Mouse (Mus musculus): Measurements from ENCODE around the gene H2-DMb1.
A peak's percentile ranks its signal among the peaks of the same experiment; 100 is the strongest.

Gene H2-DMb1

DNA sequence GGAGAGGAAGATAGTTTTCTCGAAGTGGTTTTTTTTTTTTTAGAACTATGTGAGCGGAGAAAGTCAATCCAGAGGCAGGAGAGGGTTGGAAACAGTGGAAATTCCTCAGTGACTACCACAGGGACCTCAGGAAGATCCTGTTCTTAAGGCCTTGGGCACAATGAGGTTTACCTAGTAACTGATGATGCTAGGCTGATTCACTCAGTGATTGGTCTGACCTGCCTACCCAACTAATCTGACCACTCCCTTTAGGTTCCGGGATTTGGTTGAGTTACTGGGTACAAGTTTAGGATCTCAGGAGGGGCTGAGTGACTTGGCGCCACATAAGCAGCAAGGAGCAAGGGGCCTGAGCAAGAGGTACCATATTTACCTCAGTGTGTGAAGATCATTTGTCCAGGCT is at the start of gene H2-DMb1:
Gene H2-DMb1 (plus strand): TSS at position 150 of the 400 bp plus-strand sequence.
- DNase-seq (ENCODE audit: low spot score) = peak; percentile 34

DNA sequence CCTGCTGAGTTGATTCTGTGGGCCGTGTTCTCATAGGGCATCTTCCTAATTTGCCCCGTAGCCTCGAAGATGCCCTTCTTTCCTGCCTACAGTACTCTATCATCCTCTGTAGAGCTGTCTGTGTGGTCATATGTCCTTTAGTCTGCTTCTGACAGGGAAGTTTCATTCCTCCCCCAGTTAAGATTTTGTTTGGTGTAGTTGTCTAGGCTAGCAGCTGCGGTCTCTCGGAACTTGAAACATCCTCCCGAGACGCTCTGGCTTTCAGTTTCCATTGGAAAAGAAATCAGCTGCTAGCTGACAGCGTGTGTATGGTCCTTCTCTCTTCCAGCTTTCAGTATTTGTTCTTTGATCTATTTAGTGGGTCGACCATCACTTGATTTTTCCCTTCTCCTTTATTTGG is 48.1 kb upstream of the H2-DMb1 start:
- DNase-seq (ENCODE audit: low spot score) = no peak

DNA sequence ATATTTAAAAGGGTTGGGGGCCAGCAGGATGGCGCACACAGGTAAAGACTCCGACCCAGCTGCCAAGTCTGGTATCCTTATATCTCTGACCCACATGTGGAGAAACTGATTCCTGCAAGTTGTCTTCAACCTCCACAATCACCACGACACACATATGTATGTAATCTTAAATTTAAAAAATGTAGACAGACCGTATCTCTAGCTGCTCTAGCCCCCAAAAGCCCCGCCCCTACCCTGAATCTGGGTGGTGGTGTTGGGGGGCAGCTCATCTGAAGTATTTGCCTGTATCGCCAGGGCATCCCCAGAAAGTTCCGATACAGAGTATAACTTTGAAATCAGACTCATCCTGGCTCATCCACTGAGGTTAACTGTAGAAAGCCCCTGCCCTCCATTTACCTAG is 46.3 kb upstream of the H2-DMb1 start:
- no peak for DNase-seq (ENCODE audit: low spot score)

DNA sequence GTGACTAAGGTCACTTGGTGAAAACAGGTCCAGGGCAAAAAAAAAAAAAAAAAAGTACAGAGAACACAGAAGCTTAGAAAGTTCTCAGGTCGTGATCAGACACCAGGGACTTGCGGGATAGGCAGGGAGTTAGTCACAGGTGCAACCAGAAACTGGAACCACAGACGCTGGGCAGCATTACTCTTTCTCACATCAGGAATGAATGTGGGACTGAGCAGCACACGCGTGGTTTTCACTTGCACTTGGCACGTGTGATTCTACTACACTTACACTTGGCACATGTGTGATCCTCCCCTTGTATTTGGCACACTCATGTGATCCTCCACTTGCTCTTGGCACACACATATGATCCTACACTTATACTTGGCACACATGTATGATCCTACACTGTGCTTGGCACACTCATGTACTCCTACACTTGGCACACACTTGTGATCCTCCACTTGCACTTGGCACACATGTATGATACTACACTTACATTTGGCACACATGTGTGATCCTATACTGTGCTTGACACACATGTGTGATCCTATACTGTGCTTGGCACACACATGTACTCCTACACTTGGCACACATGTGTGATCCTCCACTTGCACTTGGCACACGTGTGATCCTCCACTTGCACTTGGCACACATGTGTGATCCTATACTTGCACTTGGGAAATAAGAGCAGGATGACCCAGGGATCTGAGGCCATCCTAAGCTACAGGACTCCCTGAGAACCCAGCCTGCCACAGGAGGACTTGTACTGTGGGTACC is 45.6 kb upstream of the H2-DMb1 start:
- no peak for DNase-seq (ENCODE audit: low spot score)

DNA sequence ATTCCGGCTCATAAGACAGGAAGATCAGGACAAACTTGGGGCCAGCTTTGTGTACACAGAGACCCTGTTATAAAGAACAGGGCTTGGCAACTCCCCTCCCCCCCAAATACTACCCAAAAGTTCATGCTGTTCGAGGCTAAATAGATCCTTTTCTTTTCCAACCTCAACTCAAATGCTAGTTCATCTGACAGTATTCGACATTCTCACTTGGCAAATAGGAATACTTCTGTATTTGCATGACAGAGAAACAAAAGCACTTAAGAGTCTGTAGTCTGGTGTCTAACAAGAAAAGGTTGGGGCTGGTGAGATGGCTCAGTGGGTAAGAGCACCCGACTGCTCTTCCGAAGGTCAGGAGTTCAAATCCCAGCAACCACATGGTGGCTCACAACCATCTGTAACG is 44.4 kb upstream of the H2-DMb1 start:
- no peak for DNase-seq (ENCODE audit: low spot score)

DNA sequence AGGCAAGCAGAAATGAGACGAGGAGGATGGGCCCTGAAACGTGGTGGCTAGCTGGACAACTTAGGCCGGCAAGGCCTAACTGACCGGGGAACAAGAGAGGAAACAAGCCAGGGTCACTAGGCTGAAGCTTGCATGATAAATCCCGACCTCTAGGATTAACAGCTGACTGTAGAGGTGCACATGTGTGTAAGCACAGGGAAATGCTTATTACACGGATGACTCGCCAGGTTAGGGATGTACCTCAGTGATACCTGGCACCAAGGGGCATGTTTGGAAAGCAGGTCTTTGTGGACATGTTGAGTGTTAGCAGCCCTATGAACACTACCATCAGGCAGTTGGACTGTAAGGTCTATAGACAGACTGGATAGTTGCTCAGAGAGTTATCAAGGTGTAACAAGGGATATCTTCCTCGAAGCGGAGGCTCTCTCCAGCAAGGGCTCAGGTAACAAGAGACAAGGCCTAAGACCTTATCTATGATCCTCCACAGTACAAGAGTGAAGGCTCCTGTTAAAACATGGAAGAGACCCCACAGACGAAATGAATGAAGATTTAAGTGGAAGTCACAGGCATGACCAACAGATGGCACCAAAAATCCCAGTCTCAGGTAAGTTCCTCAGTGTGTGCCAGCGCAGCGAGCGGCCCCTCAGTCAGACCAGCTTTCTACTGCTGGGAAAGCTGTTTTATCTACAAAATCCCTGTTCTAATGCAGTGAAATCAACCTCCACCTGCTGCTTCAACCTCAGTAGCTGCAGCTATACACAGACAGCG is 43.6 kb upstream of the H2-DMb1 start:
- no peak for DNase-seq (ENCODE audit: low spot score)

DNA sequence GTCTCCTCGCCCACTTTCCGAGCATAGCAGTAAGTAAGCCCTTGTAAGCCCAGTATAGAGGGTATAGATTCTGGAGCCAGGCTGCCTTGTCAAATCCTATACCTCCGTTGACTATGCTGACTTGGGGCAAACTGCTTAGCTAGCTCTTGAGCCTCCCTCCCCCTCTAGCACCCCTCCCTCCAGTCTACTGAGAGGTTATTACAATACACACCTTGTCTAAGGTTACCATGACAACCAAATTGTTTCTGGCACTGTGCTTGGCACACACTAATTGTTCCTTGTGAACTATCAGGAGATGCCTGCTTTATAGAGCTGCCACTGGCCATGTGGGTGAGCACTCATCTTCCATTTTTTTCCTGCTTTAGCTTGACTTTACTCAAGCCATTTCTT is 43.1 kb upstream of the H2-DMb1 start:
- DNase-seq (ENCODE audit: low spot score) = no peak

DNA sequence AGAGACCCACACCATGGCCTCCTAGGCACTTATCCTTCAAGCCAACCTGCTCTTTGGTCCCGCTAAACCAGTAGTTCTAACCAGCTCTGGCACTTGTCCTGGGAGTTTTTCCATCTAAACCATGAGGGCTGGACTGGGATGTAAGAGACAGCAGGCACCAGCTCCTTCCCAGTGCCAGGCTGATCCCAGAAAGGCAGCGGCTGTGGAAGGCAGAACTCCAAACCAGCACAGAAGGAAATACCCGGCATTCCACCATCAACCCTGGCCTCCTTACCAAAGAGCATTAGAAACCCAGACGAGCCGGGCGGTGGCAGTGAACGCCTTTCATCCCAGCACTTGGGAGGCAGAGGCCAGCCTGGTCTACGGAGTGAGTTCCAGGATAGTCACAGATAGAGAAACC is 42.6 kb upstream of the H2-DMb1 start:
- no peak for DNase-seq (ENCODE audit: low spot score)

DNA sequence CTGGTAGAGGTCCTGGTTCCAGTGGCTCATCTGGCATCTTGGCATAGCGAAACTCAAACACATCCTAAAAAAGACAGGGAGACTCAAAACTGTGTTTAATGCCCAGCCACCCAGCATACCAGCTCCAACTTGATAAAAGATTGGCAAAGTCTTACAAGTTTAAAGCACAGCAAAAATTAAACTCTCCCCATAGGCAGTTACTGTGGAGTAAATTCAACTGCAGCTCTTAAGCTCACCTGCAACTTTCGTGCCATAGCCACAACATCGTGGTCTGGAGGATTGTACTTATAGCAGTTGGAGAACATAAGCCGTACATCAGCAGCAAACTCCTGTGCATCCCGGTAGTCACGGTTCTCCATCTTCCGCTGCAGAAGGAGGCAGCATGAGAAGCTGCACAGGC is 38.8 kb upstream of the H2-DMb1 start:
- DNase-seq (ENCODE audit: low spot score) = no peak

DNA sequence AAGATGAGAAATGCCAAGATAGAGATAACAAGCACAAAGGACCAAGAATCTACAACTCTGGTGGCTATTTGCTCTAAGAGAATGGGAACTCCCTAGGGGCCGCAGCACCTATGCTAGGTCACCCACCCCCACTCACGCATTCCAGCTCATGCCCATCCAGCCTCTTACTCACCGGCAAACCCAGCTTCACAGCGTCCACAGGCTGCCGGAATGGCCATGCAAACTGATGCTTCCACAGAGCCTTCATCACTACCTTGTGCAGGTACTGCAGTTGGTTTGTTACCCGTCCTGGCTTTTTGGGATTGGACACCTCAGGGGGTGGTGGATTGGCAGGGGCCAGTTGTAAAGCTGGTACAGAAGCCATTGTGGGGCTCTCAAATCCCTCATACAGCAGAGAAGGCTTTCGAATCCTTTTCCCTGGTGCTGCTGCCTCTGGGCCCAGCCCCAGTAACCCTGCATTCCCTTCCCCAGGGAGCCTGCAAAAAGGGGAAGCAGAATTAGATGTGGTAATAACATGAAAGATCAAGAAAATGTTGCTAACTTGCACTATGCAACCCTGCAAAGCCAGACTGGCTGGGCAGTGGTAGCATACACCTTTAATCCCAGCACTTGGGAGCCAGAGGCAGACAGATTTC is 36.0 kb upstream of the H2-DMb1 start:
- no peak for DNase-seq (ENCODE audit: low spot score)

DNA sequence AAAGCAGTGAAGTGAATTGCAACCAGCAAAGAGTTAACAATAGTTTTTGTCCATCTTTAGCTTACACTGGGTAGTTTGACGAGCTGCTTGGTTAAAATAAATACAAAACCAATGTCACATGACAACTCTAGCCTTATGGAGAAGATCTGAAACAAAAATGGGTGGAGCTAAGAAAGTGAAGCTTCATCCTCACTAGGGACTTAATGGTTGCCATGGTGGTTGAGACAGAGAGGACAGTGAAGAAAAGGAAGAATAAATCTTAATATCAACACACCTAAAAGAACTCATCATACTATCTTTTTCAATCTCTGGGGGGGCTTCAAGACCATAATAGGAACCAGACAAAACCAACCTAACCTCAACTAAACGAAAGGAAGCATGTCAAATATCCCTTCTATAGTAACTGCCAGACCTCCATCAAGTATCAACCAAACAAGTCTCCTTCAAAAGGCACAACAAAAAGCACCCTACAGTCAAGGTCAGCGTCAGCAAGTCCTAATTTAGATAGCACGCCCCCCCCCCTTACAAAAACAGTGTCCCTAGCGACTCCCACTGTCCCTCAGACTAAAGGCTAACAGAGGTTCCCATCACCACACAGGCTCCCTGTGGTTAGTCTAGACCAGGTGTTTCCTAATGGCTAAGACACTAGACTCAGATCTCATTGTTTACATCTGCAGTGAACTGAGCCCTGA is 35.3 kb upstream of the H2-DMb1 start:
- no peak for DNase-seq (ENCODE audit: low spot score)

DNA sequence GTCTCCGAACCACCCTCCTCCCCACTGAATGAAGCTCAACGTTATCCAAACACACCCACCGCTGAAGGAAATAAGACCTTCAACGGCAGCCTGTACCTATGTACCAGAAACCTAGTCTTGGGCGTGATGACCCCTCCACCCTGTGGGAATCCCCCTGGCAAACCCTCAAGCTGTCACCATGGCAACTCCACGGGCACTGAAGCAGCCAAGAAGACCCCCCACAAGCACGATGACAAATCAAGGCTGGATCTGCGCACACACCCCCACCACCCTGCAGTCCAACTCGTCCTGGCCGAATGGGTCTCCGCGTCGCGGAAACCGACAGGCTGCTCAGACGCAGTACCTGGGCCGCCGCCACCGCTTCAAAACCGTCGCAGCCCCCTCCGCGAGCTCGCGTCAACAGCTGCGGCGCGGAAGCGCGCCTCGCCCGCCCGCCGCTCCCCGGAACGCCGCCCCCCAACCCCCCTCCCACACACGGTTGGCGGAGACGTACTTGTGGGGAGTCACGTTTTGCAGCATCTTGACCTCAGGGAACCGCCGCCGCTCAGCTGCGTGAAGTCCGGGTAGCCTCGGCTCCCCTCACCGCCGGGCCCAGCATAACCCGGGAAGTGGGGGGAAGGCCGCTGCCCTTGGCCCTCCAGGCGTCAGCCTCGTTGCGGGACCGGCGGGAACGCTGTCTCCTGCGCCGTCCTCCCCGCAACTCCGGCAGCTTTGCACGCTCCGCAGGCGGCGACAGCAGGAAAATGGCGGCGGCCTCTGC is 34.6 kb upstream of the H2-DMb1 start:
- DNase-seq (ENCODE audit: low spot score) = peak; percentile 51

DNA sequence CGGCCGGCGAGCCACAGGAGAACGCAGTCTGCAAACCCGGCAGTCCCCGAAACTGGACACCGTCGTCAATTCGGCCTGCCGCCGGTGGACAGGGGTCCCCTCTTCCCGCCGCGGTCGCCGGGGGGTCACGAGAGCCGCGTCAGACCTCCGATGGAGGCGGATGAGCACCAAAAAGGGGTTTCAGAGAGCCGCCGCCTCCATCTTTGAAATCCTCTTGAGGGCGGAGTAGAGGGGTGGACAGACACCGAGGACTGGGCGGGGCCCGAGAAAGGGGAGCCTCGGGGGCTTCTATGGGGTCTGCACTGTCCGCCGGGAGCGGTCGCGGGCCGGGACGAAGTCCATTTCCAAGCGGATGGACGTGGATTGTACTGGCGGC is 34.0 kb upstream of the H2-DMb1 start:
- DNase-seq (ENCODE audit: low spot score) = no peak

DNA sequence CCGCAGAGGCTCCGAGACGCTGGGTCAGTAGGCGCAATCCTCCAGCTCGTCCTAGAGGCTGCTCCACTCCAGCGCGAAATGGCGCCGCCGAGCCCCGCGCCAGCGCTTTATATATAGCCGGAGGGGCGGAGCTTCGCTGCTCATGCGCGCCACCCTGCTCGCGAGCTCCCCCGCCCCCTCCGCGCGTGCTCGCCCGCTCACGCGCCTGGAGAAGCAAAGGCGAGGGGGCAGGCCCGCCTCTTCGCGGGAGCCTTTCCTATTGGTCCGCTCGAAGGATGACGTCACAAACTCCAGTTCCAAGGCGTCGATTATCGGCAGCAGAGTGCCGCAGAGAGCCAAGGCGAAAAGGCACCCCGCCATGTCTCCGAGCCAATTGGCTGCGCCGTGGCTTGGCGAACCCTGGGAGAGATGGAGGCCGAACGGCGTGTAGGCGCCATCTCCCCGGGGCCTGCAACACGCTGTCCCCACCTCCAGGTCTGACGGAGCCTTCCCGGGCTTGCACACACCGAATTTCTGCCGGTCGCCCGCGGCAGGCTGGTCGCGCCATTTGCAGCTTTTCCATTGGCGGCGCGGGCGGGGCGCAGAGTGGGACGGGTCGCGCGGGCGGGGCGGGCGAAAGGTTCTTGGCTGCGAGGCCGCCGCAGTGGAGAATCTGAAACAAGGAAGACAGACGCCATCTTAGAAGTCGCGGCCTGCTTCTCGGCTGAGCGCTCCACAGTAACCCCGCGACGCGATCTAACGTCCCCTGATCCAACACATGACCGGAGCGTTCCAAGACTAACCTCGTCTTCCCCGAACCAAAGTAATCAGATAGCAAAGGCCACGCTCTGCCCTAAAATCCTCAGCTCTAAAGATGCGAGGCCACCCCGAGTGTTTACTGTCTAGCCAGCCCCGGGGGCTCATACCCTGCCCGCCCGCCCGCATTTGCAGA is 33.4 kb upstream of the H2-DMb1 start, which contains the start of gene H2-DMa:
Gene H2-DMa (plus strand): TSS at position 293 of the 931 bp plus-strand sequence.
- DNase-seq (ENCODE audit: low spot score) = peak; percentile 98

DNA sequence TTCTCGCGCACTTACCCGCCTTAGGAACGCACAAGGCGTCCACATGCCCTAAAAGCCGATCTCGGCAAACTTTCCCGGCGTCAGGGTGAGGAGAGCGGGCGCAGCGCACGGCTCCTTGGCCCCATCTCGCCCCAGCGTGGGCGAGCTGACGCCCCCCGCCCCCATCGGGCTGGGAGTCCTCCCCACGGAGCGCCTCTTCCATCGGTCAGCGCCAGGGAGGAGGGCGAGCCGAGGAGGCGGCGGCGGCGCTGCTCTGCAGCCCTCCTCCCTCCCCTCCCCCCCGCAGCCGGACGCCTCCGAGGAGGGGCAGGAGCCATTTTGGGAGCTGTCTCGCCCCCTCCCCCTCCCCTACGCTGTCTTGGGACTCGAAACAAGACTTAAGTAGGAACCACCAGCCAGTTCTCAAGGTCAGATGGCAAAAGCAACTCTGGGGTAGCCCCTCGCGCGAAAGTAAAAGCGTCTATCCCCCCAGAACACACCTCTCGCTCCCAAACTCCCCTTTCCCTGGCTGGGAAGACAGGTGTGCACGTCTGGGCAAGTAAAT is 32.6 kb upstream of the H2-DMb1 start:
- peak; percentile 79 for DNase-seq (ENCODE audit: low spot score)

DNA sequence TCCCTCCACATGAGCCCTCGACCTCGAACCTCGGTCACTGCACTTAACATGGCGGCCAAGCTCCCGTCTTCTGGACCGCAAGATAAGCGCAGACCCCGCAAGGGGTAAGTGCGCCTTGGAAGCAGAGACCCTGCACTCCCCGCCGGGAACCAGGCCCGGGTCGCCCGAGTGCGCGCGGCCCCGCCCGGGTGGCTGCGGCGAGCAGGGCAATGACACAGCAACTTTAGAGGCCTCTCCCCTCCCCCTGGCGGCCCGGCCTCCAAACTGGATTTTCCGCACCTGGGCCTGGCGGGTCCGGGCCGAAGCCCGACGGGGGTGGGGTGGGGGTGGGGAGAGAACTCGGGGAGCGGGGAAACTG is 32.1 kb upstream of the H2-DMb1 start:
- peak; percentile 83 for DNase-seq (ENCODE audit: low spot score)

DNA sequence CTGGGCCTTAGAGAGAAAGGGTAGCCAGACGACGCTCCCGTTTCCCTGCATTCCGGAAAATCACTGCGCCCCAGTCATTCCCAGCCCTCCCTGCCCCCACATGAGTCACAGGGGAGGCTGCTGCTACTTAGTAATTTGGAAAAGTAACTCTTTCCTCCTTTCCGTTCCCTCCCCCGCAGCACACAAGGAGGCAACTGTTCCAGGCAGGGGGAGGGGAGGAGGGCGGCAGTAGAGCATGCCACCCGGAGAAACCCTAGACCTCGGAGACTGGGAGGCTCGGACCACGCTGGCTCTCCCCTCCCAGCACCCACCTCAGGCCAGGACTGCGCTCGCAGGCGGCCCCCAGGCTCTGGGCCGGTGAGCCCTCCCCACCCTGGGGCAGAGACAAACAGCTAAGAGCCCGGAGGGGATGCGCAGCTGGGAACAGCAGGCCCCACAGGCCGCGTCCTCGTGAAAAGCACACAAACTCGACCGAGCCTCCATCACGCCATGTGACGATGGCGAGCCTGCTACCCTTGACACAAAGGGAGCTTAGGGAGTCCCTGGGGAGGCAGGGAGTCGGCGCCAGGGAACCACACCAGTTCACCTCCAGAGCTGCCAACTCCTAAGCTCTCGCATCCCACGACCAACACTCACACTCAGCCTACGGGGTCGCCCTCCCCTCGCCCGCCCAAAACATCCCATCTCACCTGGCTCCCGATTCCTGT is 31.5 kb upstream of the H2-DMb1 start:
- DNase-seq (ENCODE audit: low spot score) = peak; percentile 81

DNA sequence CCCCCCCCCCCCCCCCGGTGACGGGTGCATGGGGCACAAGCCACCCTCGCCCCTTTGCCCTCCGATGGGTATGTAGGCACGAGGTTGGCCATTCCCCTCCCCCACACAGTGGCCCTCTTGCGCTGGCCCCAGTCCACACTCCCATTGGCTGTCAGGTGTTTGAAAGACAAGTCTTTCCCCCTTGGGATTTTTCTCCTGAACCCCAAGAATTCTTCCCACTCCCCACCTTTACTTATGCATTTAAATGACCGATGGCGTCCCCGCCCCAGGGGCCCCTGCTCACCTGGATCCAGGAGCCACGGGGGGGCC is 31.0 kb upstream of the H2-DMb1 start:
- no peak for DNase-seq (ENCODE audit: low spot score)

DNA sequence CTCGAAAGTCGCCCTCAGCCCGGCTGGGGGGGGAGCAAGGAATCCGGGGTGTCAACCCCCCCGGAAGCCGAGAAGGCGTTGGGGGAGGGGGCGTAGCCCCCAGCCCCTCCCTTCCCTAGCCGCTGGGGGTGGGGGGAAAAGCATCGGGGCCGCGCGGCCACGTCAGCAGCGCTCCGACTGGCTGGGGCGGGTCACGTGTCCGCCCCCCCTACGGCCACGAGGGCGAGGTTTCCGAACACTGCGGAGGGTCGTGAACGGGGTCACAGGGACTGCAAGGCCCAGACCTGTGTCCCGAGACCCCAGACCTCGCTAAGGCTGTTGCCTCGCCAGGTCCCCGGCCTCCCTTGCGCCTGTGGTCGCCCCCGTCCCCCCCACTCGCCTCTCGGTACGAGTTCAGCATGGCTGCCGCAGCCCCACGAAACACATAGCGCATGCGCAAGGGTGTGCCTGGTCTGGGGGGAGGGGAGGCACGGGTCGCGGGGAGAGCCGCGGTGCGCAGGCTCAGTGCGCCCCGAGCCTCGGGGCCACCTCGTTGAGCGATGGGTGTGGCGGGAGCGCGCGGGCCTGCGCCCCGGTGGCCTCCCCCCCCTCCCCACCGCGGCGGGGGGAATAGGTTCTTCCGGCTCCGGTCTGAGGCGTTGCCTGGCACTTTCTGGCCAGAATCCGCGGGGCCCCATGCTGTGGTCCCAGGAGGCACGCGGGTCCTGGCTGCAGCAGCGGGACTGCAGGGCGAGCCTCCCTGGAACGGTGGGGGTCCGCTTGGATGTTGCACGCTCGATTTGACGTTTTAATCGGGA is 30.5 kb upstream of the H2-DMb1 start, which contains the start of gene Brd2:
Gene Brd2 (minus strand): TSS at position 447 of the 797 bp plus-strand sequence.
- DNase-seq (ENCODE audit: low spot score) = peak; percentile 98

Measured in urinary bladder, postnatal 25 days (tissue).